Mouse (Mus musculus) gastrocnemius, adult 2 months (tissue): ENCODE data around the gene Dcst2. TPM values are rescaled to one million over a fixed set of nuclear protein-coding genes. Genes with fewer than 3 reads are reported as not detected.

Experiments used
- DNase-seq: peaks from one replicate; pipeline ENCODE4 v3.0.0; 2022
- H3K27ac ChIP-seq: fragments of 200-600 bp; 2 replicates; pipeline ENCODE4 v1.8.1; 2022; ENCODE audit warnings: mild to moderate bottlenecking
- H3K4me3 ChIP-seq: fragments of 200-600 bp; 2 replicates; pipeline ENCODE4 v1.8.1; 2022; ENCODE audit warnings: mild to moderate bottlenecking, moderate library complexity
- CTCF ChIP-seq: fragments of 200-600 bp; IDR thresholded peaks from 2 replicates; pipeline ENCODE4 v1.8.1; 2022; ENCODE audit warnings: antibody characterized with exemption, mild to moderate bottlenecking, moderate library complexity
- intact Hi-C: fragments of 180-260 bp; cut with DNase I; formaldehyde crosslinking; loops from one replicate; pipeline ENCODE4 v1.15.1; 2025
- total RNA-seq, 2 experiments: library from RNA; stranded (reverse); gene quantifications; 2 replicates each; pipeline ENCODE4 v1.2.3; 2021

The Dcst2 gene
- total RNA-seq, 2 experiments from 2014 or later = not detected

DNA sequence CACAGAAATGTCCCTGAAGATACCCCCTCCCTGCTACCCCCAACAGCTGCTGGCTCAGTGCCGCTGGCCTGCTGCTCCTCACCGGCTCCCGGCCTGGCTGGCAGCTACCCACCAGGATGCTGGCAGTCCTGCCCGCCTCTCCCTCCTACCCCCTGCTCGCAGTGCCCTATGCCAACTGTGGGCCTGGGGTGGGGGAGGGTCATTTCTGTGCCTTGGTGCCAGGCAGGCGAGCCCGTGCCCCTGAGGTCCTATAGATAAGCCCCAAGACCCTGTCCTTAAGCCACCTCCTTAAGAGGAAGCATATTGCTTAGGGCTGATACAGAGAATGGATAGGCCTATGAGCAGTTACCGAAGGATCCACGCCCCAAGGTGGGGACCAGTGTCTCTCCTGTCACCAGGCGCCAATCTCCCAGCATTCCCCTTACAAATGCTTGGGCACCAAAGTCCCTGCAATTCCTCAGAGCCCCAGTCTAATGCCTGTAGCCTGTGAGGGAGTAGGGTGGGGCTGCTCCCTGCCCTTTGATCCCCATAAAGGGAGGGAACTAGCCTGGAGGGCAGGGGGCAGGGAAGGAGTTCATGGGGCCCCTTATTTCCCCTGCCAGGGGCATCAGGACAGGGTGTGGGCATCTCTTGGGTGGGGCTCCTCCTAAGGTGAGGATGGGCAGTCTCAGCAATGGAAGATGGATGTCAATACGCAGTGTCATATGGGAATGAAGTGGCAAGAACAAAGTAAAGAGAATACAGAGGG, 26.5 kb downstream of the Dcst2 start:
- no peak for TF ChIP-seq CTCF
- peak; percentile 94 for DNase-seq
- Histone ChIP-seq H3K4me3 (peak overlapping the region; percentile 70), H3K27ac (peak overlapping the region; percentile 95)
- intact Hi-C loops = no loop called here

DNA sequence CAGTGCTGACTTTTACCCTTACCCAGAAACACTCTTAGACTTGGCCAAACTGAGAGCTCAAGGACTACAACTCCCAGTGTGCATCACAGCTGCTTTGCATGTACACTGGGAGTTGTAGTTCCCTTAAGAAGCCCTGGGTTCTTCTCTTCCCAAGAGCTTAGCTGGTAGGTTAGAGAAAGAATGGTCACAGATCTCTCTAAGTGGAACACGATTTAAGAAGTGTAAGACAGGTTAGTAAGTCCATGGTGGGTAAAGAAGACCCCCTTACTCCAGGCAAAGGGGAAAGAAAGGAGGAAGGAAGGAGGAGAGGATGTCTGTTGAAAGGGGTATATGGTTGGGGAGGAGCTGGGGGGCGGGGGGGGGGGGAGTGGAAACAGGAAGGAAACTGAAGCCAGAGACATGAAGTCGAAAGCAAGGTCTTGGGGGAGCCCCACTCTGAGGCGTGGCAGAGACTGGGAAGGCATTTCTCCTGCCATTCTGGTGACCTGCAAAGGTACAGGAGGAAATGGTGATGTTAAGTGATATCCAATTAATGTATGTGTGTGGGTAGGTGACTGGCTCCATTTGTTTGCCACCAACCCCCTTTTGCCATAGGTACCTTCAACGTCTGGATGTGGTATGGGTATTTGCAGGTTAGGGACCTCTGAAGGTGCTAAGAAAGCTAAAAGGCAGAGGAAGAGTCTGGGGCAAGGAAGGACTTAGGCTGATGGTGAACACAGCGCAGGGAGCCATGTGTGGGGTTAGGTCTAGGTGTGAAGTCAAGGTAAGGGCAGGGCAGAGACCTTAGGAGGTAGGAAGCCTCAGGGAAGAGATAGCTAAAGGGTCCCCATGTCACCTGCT, 27.3 kb downstream of the Dcst2 start:
- DNase-seq = no peak
- Histone ChIP-seq H3K27ac (peak overlapping the region; percentile 95), H3K4me3 (peak overlapping the region; percentile 82)
- no peak for TF ChIP-seq CTCF
- intact Hi-C loops = no loop called here

DNA sequence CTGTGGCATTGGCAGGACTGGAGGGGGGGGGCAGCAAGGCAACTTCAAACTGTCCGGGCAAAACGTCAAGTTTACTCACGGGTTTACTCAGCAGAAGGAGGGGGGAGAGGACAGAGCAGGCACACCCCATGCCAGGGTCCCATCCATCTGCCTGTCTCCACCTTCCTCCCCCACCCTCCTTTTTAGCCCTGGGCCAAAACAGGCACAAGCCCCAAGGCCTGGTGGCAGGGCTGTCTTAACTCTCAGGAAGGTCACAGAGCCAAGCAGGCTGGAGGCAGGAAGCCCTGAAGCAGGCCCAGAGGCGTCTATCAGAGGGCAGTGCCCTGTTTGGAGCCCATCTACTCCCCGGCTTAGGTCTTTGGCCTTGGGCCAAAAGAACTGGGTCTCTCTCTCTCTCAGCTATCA, 28.3 kb downstream of the Dcst2 start:
- TF ChIP-seq CTCF = no peak
- intact Hi-C loops = no loop called here
- Histone ChIP-seq H3K27ac (peak overlapping the region; percentile 95), H3K4me3 (peak overlapping the region; percentile 82)
- DNase-seq = peak; percentile 78

DNA sequence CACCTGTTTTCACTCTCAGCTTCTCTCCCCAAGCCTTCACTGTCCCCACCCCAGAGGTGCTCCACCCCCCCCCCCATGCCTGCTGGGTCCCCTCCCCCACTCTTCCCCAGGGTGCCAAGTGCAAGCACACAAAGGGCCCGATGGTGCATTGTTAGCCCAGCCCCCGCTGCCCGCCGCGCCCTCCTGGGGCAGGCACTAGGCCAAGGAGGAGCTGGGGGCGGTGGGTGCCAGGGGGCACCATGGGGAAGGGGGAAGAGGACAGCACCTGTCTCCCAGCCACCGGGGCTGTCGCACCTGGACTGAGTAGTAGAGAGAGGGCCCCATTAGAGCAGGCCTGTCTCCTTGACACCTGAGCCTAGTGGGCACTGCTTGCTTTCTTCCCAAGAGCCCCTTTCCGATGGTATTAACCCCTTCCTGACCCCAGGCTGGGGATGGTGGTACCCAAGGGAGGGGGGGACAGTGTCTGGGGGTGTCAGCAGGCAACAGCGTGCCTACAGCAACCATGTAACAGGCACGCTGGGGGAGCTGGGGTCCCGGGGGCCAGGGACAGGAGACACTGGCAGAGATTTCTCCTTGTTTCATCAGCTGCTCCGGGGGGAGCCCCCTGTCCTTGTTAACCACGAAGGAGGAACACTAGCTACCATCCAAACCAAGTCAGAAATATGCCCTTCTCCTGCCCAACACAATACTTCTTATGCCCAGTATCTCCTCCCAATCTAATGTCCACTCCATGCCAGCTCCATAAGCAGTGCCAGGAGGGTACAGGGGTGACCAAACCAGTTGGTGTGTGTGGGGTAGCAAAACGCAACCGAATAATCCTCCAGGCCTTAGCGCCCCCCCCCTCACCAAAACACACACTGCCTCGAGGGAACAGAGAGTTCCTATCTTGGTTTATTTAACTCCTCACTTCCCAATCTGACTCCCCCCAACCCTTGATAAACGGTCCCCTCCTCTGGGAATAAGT, 29.2 kb downstream of the Dcst2 start:
- no peak for TF ChIP-seq CTCF
- intact Hi-C loops = no loop called here
- Histone ChIP-seq H3K27ac (peak overlapping the region; percentile 95), H3K4me3 (peak overlapping the region; percentile 82)
- DNase-seq = peak; percentile 59

DNA sequence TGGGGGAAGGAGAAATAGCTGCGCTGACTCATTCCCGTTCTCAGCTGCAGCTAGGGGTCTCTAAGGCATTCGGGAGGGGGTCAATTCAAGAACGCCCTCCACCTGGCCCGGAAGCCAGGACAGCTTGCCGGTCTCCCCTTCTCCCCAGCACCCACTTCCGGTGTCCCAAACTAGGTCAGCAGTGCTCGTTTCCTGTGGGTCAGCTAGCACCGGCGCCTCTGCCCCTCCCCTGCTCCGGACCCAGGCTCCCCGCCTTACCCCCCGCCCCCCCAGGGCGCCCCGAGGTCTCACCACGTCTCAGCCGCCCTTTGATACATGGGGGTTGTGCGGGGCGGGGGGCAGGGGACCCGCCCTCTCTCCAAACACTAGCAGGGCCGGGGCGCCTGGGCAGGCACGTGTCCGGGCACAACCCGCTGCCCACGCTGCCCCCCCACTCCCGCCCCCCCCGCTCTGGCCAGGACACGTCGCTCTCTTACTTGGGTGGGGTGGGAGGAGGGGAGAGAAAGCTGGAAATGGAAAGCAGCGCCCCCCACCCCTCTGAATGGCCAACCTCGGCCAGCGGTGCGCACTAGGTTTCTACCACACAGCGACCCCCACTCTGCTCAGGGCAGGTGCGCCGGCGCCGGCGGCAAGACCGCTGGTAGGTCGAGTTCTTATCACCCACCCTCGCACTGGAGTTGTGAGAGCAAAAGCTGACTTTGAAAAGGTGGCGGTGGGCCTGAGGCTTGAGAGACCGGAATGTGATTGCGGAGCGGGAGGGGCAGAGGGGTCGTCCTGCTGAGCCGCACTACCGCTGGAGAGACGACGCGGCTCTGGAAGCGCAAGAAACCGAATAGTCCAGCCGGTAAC, 30.1 kb downstream of the Dcst2 start:
- H3K4me3 ChIP-seq = peak overlapping the region; percentile 82
- H3K27ac ChIP-seq = peak overlapping the region; percentile 95
- 0 out of 2 replicates have a peak, but pooled peaks have one; percentile 1 for TF ChIP-seq CTCF
- intact Hi-C loops = no loop called here
- DNase-seq = peak; percentile 89

DNA sequence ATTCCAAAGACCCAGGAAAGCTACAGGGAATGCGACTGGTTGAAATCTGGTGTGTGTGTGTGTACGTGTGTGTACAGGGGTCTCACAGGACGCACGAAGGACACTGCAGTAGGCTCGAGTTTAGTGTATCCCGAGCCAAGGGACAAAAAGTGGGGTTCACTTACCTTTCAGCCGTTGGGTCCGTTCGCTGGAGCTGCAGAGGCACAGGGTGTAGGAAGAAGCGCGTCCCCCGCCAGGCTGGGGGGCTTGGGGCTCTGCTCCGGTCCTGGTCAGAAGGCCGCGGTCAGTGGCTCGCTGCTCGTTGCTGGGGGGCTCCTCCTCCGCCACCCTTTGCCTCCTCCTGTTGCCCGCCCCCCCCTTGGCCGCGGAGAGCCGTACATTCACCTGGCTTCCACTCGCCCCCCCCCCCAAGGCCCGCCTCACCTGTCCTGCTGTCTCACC, 31.1 kb downstream of the Dcst2 start:
- DNase-seq = peak; percentile 73
- Histone ChIP-seq H3K27ac (peak overlapping the region; percentile 95), H3K4me3 (peak overlapping the region; percentile 82)
- intact Hi-C loops = no loop called here
- TF ChIP-seq CTCF = no peak

DNA sequence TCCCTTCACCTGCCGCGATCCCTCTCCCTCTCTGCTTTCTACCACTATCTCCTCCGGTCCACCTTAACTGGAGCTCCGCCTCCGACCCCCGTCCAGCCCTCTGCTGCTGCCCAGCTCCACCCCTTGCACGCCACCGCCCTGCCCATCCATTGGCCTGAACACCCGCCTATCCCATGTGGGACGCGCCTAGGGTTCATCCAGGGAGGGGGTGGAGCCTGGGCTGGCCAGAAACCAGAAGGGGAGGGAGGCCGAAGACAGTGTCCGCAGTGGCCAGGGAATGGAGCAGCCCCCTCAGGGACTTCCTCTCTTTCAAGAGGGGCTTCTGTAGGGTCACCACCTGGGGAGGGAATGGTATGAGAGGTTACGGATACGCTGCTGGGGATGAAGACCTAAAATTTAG, 31.8 kb downstream of the Dcst2 start:
- peak; percentile 100 for DNase-seq
- peak overlapping the region; percentile 95 for H3K27ac ChIP-seq
- intact Hi-C loops = loop anchor here (2.0 kb wide), 1 partner anchor 37 kb away; the partner anchor contains the start of gene Pygo2
- peak overlapping the region; percentile 82 for H3K4me3 ChIP-seq
- TF ChIP-seq CTCF = no peak

DNA sequence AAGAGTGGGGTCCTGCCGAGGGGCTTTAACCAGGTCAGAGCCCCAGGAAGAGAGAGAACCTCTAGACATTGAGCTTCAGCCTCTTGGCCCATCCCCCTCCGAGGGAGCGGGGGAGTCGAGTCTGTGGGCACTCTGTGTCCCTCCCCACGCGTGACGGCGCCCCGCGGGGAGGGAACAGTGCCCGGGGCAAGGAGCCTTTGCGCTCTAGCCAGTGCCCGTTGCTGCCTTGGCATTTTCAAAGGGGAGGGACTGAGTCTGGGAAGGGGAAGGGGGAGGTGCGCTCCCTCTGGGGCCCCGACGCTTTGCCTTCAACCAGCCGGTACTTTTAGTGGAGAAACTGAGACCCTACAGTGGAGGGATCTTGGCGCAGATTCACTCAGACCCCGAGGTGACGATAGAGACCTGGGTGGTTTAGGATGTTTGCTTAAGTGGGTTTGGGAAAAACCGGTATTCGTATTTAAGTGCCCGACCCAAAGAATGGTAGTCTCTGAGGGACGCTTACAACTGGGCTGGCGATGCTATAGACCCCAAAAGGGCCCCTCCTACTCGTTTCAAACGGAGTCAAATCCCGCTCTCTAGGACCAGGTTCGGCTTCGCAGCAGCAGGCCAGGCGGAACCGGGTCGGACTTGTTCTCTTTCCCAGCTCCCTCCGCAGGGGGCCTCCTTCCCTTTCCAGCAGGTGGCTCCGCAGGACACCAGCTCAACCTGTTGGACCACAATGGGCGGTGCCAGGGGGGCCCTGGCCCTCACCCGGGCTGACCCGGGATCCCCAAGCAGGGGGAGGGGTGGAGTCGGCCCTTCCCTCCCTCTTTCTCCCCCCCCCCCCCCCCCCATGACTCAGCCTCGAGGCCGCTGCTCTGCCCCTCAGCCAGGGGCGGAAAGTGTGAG, 32.5 kb downstream of the Dcst2 start, which contains the start of gene Zbtb7b:
Gene Zbtb7b, minus strand, starts transcription at position 771 of the 888 bp plus-strand sequence.
- intact Hi-C loops = loop anchor here (2.0 kb wide), 1 partner anchor 37 kb away; the partner anchor contains the start of gene Pygo2

DNA sequence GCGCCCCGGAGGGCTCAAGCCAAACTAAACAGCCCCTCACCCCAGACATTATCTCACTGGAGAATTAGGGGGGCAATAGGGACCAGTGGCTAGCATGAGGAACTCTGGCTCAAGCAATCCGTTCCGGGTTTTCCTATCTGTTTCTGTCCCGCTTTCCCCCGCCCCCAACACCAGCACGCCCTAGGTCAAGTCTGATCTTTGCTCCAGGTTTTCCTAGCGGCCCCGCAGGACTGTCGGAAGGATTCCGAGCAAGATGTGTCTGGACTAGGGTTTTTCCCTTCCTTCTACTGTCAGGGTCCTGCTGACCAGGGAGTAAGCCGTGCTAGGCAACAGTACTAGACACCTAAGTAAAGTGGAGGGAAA, 33.1 kb downstream of the Dcst2 start:
- DNase-seq = peak; percentile 91
- H3K27ac ChIP-seq = peak overlapping the region; percentile 95
- intact Hi-C loops = loop anchor here (2.0 to 5.0 kb wide), 2 partner anchors 36 to 92 kb away; partner anchors contain the start of gene Pygo2
- no peak for TF ChIP-seq CTCF
- peak overlapping the region; percentile 82 for H3K4me3 ChIP-seq

More for the DNA sequence above, 32.5 kb downstream of the Dcst2 start, which contains the start of gene Zbtb7b:
- TF ChIP-seq CTCF = peak; percentile 47
- peak; percentile 93 for DNase-seq
- Histone ChIP-seq H3K4me3 (peak within 1 kb of the TSS; percentile 82), H3K27ac (peak within 1 kb of the TSS; percentile 95)

DNA sequence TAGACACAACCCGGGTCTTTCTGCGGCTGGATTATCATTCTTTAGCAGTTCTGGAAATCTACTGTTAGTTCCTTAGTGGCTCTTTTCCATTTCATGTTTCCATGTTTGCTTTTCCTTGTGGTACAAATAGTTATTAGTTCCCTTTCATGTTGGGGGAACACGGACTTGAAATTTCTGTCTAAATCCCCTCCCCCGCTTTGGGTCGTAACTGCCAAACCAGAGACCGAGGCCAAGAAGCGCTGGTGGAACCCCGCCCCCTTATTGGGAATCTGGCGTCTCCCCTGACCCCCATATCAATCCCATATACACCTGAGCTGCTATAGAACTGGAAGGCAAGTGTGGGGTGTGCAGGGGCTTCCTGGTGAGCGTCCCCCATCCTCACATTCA, 33.6 kb downstream of the Dcst2 start:
- Histone ChIP-seq H3K4me3 (peak overlapping the region; percentile 82), H3K27ac (peak overlapping the region; percentile 95)
- no peak for TF ChIP-seq CTCF
- intact Hi-C loops = loop anchor here (2.0 to 5.0 kb wide), 2 partner anchors 35 to 92 kb away; partner anchors contain the start of gene Pygo2
- DNase-seq = peak; percentile 53
